Mouse (Mus musculus): ENCODE data around the gene Cltc. TPM values are rescaled to one million over a fixed set of nuclear protein-coding genes. Genes with fewer than 3 reads are reported as not detected.
"Not testable (repeated sequence)": the region's sequence is repeated elsewhere in the genome, so short reads cannot be mapped to it uniquely, and the experiment has no call there.

The Cltc gene
- 106 and 176 TPM in 2 replicates for total RNA-seq (2012; rRNA removed)

DNA sequence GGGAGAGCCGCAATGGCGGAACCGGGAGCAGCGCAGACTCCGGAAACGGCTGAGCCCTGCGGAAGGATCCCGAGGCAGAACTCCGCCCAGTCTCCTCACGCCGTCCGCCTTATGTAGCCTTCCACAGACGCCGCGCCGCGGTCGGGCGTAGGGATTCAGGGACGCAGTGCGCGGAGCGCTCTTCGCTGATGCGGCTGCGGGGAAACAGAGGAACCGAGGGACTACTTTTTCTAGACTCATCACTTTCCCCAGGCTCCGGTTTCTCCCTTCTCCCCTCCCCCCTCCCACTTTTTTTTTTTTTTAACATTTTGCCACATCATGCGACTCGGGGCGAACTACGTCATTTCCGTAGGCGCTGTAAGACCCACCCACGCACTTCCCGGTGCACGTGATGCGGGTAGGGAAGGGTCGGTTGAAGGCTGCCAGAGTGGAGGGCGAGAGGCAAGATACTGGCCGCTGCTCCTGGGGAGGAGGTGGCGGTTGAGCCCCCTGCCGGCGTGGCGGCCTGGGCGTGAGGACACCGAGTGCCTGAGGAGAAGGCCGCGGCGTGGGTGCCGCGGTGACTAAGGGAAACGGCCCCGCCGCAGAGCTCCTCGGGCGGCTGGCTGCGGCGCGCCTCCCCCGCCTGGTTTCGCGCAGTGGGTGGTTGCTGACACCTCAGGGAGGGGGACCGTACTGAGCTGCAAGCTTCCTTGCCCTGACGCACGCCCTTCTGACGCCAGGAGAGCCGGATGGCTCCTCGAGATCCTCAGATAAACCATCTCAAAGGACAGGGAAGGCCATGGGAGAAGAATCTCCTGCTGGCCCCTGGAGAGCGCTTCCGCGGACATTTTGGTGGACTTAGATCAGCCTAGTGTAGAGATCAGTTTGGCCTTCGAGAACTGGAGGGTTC is at the start of gene Cltc:
Gene Cltc, minus strand, starts transcription at position 86 of the 892 bp plus-strand sequence.
- TF ChIP-seq MAFK (IDR thresholded peaks at IDR 0.05; ENCODE audit: insufficient read depth, low read depth, low read length), result peak; percentile 96
- TF ChIP-seq ZC3H11A (IDR thresholded peaks at IDR 0.05; ENCODE audit: borderline replicate concordance, low read depth, low read length), result 0 out of 2 replicates have a peak, but pooled peaks have one; percentile 12
- TF ChIP-seq HCFC1 (IDR thresholded peaks at IDR 0.05; ENCODE audit: borderline replicate concordance, insufficient read depth, low read length), result peak; percentile 81
- TF ChIP-seq ZNF384 (IDR thresholded peaks at IDR 0.05; ENCODE audit: low read depth, low read length), result peak; percentile 100
- peak; percentile 97 for TF ChIP-seq CHD2 (IDR thresholded peaks at IDR 0.05; ENCODE audit: low read depth, low read length)
- in situ Hi-C loops (cut with MboI; ENCODE audit: low sequenced_read_pairs in 2 of 2, unreplicated experiment in 2 of 2), result no loop called here
- peak within 1 kb of the TSS; percentile 92 to 94 for H3K4me3 ChIP-seq (ENCODE audit: insufficient read depth in 1 of 2, low read depth in 1 of 2, low read length in 2 of 2, poor library complexity in 1 of 2, severe bottlenecking in 1 of 2)
- peaks cover 0 to 6% of the 10 kb centered on the region in 2 experiments; a peak in 3 of 4 replicates for H3K4me1 ChIP-seq (ENCODE audit: control insufficient read depth in 2 of 2, insufficient read depth in 2 of 2, low read length in 2 of 2, poor library complexity in 1 of 2)
- H3K9me3 ChIP-seq (ENCODE audit: control insufficient read depth, insufficient read depth, low read depth, low read length), result no peaks in the 10 kb centered on the region
- H3K27ac ChIP-seq (ENCODE audit: insufficient read depth, low read depth, low read length, poor library complexity, severe bottlenecking), result peak within 1 kb of the TSS; percentile 97
- DNase-seq (ENCODE audit: low read depth, low spot score), result peak; percentile 99
- H3K36me3 ChIP-seq (ENCODE audit: control insufficient read depth, insufficient read depth, low read length, poor library complexity, severe bottlenecking), result 0 out of 2 replicates have a peak, but pooled peaks cover 2% of the 10 kb centered on the region
- H3K9ac ChIP-seq (ENCODE audit: insufficient read depth, low read depth, low read length, poor library complexity, severe bottlenecking), result peak within 1 kb of the TSS; percentile 98

DNA sequence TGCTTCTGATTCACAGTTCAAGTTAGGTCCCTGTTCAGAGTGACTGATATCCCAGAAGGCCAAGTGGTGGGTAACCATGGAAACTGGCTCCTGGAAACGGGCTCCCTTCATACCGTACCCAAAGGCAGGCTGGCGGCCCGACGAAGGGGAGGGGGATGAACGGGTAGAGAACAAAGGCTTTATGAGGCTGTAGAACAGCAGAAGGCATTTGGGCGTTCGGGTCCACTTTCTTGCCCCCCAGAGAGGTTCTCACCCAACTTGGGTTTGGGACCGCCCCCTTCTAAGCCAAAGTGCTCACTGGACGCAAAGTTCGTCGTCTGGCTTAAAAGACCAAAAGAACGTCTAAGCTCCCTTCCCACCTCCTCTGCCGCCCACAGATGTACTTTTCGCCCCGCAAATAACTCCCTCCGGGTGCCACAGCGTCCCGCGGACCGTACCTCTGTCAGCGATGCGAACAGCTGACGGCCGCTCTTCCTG is 49.7 kb upstream of the Cltc start:
- DNase-seq (ENCODE audit: low read depth, low spot score), result peak; percentile 72
- Histone ChIP-seq H3K36me3 (ENCODE audit: control insufficient read depth, insufficient read depth, low read length, poor library complexity, severe bottlenecking) (no peaks in the 10 kb centered on the region; the same call in none of the 2 replicates), H3K4me3 (ENCODE audit: insufficient read depth in 1 of 2, low read depth in 1 of 2, low read length in 2 of 2, poor library complexity in 1 of 2, severe bottlenecking in 1 of 2) (peak overlapping the region; percentile 87 to 93), H3K9me3 (ENCODE audit: control insufficient read depth, insufficient read depth, low read depth, low read length) (no peaks in the 10 kb centered on the region), H3K4me1 (ENCODE audit: control insufficient read depth in 2 of 2, insufficient read depth in 2 of 2, low read length in 2 of 2, poor library complexity in 1 of 2) (peaks cover 0 to 2% of the 10 kb centered on the region in 2 experiments; a peak in 1 of 4 replicates), H3K27ac (ENCODE audit: insufficient read depth, low read depth, low read length, poor library complexity, severe bottlenecking) (peak overlapping the region; percentile 20; the same call in 1 of the 2 replicates), H3K9ac (ENCODE audit: insufficient read depth, low read depth, low read length, poor library complexity, severe bottlenecking) (peak overlapping the region; percentile 81)
- TF ChIP-seq HCFC1 (IDR thresholded peaks at IDR 0.05; ENCODE audit: borderline replicate concordance, insufficient read depth, low read length) (no peak), ZC3H11A (IDR thresholded peaks at IDR 0.05; ENCODE audit: borderline replicate concordance, low read depth, low read length) (no peak), MAFK (IDR thresholded peaks at IDR 0.05; ENCODE audit: insufficient read depth, low read depth, low read length) (no peak), ZNF384 (IDR thresholded peaks at IDR 0.05; ENCODE audit: low read depth, low read length) (no peak), CHD2 (IDR thresholded peaks at IDR 0.05; ENCODE audit: low read depth, low read length) (no peak)
- in situ Hi-C loops (cut with MboI; ENCODE audit: low sequenced_read_pairs in 2 of 2, unreplicated experiment in 2 of 2), result no loop called here

DNA sequence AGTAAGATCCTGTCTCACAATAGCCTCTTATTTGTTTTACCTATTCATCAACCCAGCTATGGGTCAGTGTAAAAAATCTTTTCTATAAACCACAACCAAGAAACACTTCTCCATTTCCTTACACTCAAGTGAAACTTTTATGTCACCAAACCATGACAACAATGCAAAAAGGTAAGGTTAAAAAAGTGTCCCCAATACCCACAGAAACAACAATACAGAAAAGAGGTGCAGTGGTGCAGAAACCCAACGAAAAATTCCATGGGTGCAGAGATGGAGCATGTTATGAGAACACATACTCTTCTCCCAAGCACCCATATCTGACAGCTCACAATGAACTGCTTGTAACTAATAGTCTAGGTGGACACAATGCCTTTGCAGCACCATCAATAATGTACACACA is 36.8 kb upstream of the Cltc start:
- in situ Hi-C loops (cut with MboI; ENCODE audit: low sequenced_read_pairs in 2 of 2, unreplicated experiment in 2 of 2), result no loop called here
- H3K36me3 ChIP-seq (ENCODE audit: control insufficient read depth, insufficient read depth, low read length, poor library complexity, severe bottlenecking), result no peaks in the 10 kb centered on the region
- H3K4me1 ChIP-seq (ENCODE audit: control insufficient read depth in 2 of 2, insufficient read depth in 2 of 2, low read length in 2 of 2, poor library complexity in 1 of 2), result no peaks in the 10 kb centered on the region
- H3K4me3 ChIP-seq (ENCODE audit: insufficient read depth in 1 of 2, low read depth in 1 of 2, low read length in 2 of 2, poor library complexity in 1 of 2, severe bottlenecking in 1 of 2), result no peak overlapping the region
- no peak for TF ChIP-seq CHD2 (IDR thresholded peaks at IDR 0.05; ENCODE audit: low read depth, low read length)
- no peak for TF ChIP-seq ZNF384 (IDR thresholded peaks at IDR 0.05; ENCODE audit: low read depth, low read length)
- TF ChIP-seq ZC3H11A (IDR thresholded peaks at IDR 0.05; ENCODE audit: borderline replicate concordance, low read depth, low read length), result no peak
- no peak for TF ChIP-seq HCFC1 (IDR thresholded peaks at IDR 0.05; ENCODE audit: borderline replicate concordance, insufficient read depth, low read length)
- no peak for TF ChIP-seq MAFK (IDR thresholded peaks at IDR 0.05; ENCODE audit: insufficient read depth, low read depth, low read length)
- no peak overlapping the region for H3K9ac ChIP-seq (ENCODE audit: insufficient read depth, low read depth, low read length, poor library complexity, severe bottlenecking)
- DNase-seq (ENCODE audit: low read depth, low spot score), result no peak
- H3K27ac ChIP-seq (ENCODE audit: insufficient read depth, low read depth, low read length, poor library complexity, severe bottlenecking), result no peak overlapping the region
- H3K9me3 ChIP-seq (ENCODE audit: control insufficient read depth, insufficient read depth, low read depth, low read length), result no peaks in the 10 kb centered on the region

DNA sequence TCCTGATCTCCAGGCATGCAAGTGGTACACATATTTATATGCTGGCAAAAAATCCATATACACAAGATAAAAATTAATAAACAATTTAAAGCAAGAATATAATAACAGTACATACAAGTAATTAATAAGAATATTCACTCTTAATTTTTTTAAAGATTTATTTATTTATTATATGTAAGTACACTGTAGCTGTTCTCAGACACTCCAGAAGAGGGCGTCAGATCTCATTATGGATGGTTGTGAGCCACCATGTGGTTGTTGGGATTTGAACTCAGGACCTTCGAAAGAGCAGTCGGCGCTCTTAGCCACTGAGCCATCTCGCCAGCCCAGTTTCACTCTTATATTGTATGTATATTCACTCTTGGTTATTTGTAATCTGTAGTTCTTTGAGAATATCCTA is 30.1 kb upstream of the Cltc start:
- H3K9ac ChIP-seq (ENCODE audit: insufficient read depth, low read depth, low read length, poor library complexity, severe bottlenecking); H3K4me1 ChIP-seq (ENCODE audit: control insufficient read depth in 2 of 2, insufficient read depth in 2 of 2, low read length in 2 of 2, poor library complexity in 1 of 2); H3K27ac ChIP-seq (ENCODE audit: insufficient read depth, low read depth, low read length, poor library complexity, severe bottlenecking); in situ Hi-C loops (cut with MboI; ENCODE audit: low sequenced_read_pairs in 2 of 2, unreplicated experiment in 2 of 2); DNase-seq (ENCODE audit: low read depth, low spot score); H3K4me3 ChIP-seq (ENCODE audit: insufficient read depth in 1 of 2, low read depth in 1 of 2, low read length in 2 of 2, poor library complexity in 1 of 2, severe bottlenecking in 1 of 2); H3K36me3 ChIP-seq (ENCODE audit: control insufficient read depth, insufficient read depth, low read length, poor library complexity, severe bottlenecking); H3K9me3 ChIP-seq (ENCODE audit: control insufficient read depth, insufficient read depth, low read depth, low read length): not testable (repeated sequence)
